Comparison of ENCODE assay signal across 9 mouse cellular contexts in genomic region chr1:181353200-181354097, GRCm38 (mm10). TPM values are rescaled to one million over a fixed set of nuclear protein-coding genes. Genes with fewer than 3 reads are reported as not detected.
DNase-seq lines count a peak whose midpoint lies in the region; ATAC-seq and TF ChIP-seq lines count a peak whose summit lies in the region.
"Had no signal": no experiment of that assay in that cellular context is flagged by ENCODE, and none has a peak within 500 bp of the region (broad histone marks: within the 10 kb centered on the region; RNA-seq: fewer than 3 reads in every experiment).

No protein-coding gene starts in this region.

- no peak for TF ChIP-seq POLR2A in cerebellum, adult 2 months (IDR thresholded peaks at IDR 0.05; ENCODE audit: borderline replicate concordance, insufficient read depth, low read length)

- H3K9me3 ChIP-seq in neural tube, embryonic 11.5 days (ENCODE audit: control insufficient read depth, low read length): no peaks in the 10 kb centered on the region
- no peaks in the 10 kb centered on the region for H3K9me3 ChIP-seq in heart, postnatal 0 days (replicated peaks; ENCODE audit: control insufficient read depth, low read length)
- H3K9me3 ChIP-seq in liver, postnatal 0 days (ENCODE audit: low read length): no peaks in the 10 kb centered on the region
- H3K9me3 ChIP-seq in stomach, embryonic 15.5 days: no peaks in the 10 kb centered on the region

- 0 out of 2 replicates have a peak, but pooled peaks cover 7% of the 10 kb centered on the region for H3K4me1 ChIP-seq in cerebellum, adult 2 months (ENCODE audit: control insufficient read depth, insufficient read depth, low read length)
- peaks cover 11% of the 10 kb centered on the region for H3K4me1 ChIP-seq in neural tube, embryonic 11.5 days (ENCODE audit: control insufficient read depth, insufficient read depth, low read length)
- peaks cover 10% of the 10 kb centered on the region for H3K4me1 ChIP-seq in heart, postnatal 0 days (ENCODE audit: control insufficient read depth, insufficient read depth)
- peaks cover 13% of the 10 kb centered on the region for H3K4me1 ChIP-seq in liver, postnatal 0 days (ENCODE audit: insufficient read depth)
- peaks cover 21% of the 10 kb centered on the region for H3K4me1 ChIP-seq in stomach, embryonic 15.5 days

- no peak for TF ChIP-seq EP300 in heart, postnatal 0 days (IDR thresholded peaks at IDR 0.05; ENCODE audit: low read depth)
- no peak for TF ChIP-seq EP300 in liver, postnatal 0 days (IDR thresholded peaks at IDR 0.05; ENCODE audit: low read depth)

- H3K4me3 ChIP-seq in cerebellum, adult 2 months (replicated peaks; ENCODE audit: insufficient read depth, low read depth, low read length): peak overlapping the region; percentile 33
- H3K4me3 ChIP-seq in neural tube, embryonic 11.5 days (ENCODE audit: low read depth, low read length): peak overlapping the region; percentile 52
- H3K4me3 ChIP-seq in heart, postnatal 0 days (ENCODE audit: low read depth, low read length): peak overlapping the region; percentile 55
- H3K4me3 ChIP-seq in liver, postnatal 0 days (ENCODE audit: low read depth, low read length): peak overlapping the region; percentile 48
- H3K4me3 ChIP-seq in stomach, embryonic 15.5 days (replicated peaks): peak overlapping the region; percentile 52

- DNase-seq in cerebellum, adult 2 months: no peak
- DNase-seq in cerebellum, adult 8-10 months: no peak
- DNase-seq in neural tube, embryonic 11.5 days (ENCODE audit: low spot score): no peak
- no peak for DNase-seq in neural tube, embryonic 10.5 days (ENCODE audit: extremely low spot score, low spot score)
- no peak for DNase-seq in heart, postnatal 0 days (ENCODE audit: low spot score)
- DNase-seq in liver, postnatal 0 days: no peak
- no peak for DNase-seq in natural killer cell, adult 2 months (ENCODE audit: low spot score in 2 of 2)

- H3K9ac ChIP-seq in neural tube, embryonic 11.5 days (ENCODE audit: low read length): peak overlapping the region; percentile 65; the same call in 1 of the 2 replicates
- no peak overlapping the region for H3K9ac ChIP-seq in heart, postnatal 0 days (replicated peaks; ENCODE audit: low read depth, low read length)
- no peak overlapping the region for H3K9ac ChIP-seq in liver, postnatal 0 days (replicated peaks)
- 0 out of 2 replicates have a peak overlapping the region, but pooled peaks have one; percentile 20 for H3K9ac ChIP-seq in stomach, embryonic 15.5 days

- H3K27ac ChIP-seq in cerebellum, adult 2 months (ENCODE audit: insufficient read depth, low read length): no peak overlapping the region
- H3K27ac ChIP-seq in neural tube, embryonic 11.5 days (ENCODE audit: low read depth, low read length): no peak overlapping the region
- H3K27ac ChIP-seq in heart, postnatal 0 days (ENCODE audit: low read depth): no peak overlapping the region
- no peak overlapping the region for H3K27ac ChIP-seq in liver, postnatal 0 days (ENCODE audit: low read depth)
- H3K27ac ChIP-seq in stomach, embryonic 15.5 days: no peak overlapping the region

- no peak for TF ChIP-seq CTCF in cerebellum, adult 2 months (IDR thresholded peaks at IDR 0.05; ENCODE audit: borderline replicate concordance, insufficient read depth, low read depth, low read length)
- TF ChIP-seq CTCF in heart, postnatal 0 days (IDR thresholded peaks at IDR 0.05; ENCODE audit: low read depth): no peak
- TF ChIP-seq CTCF in liver, postnatal 0 days (IDR thresholded peaks at IDR 0.05; ENCODE audit: low read depth): no peak

- WGBS in cerebellum, adult 2 months: 3% methylated on average over 33 of the region's 33 CpGs
- 3% methylated on average over 33 of the region's 33 CpGs for WGBS in neural tube, embryonic 11.5 days
- 5% methylated on average over 33 of the region's 33 CpGs for WGBS in heart, postnatal 0 days
- 3% methylated on average over 33 of the region's 33 CpGs for WGBS in liver, postnatal 0 days (ENCODE audit: insufficient replicate concordance)
- 3% methylated on average over 33 of the region's 33 CpGs for WGBS in stomach, embryonic 15.5 days

- H3K27me3 ChIP-seq in cerebellum, adult 2 months (ENCODE audit: control insufficient read depth, insufficient read depth, low read length): no peaks in the 10 kb centered on the region; the same call in 1 of the 2 replicates
- peaks cover 36% of the 10 kb centered on the region for H3K27me3 ChIP-seq in neural tube, embryonic 11.5 days (ENCODE audit: control insufficient read depth, insufficient read depth, low read length)
- peaks cover 51% of the 10 kb centered on the region for H3K27me3 ChIP-seq in heart, postnatal 0 days (ENCODE audit: control insufficient read depth, insufficient read depth, low read length)
- peaks cover 68% of the 10 kb centered on the region for H3K27me3 ChIP-seq in liver, postnatal 0 days (ENCODE audit: insufficient read depth, low read length)
- H3K27me3 ChIP-seq in stomach, embryonic 15.5 days (replicated peaks): peaks cover 47% of the 10 kb centered on the region

- no peaks in the 10 kb centered on the region for H3K36me3 ChIP-seq in neural tube, embryonic 11.5 days (ENCODE audit: control insufficient read depth, insufficient read depth, low read length)
- H3K36me3 ChIP-seq in heart, postnatal 0 days (replicated peaks; ENCODE audit: control insufficient read depth, insufficient read depth, low read length): no peaks in the 10 kb centered on the region
- H3K36me3 ChIP-seq in liver, postnatal 0 days (replicated peaks; ENCODE audit: insufficient read depth, low read length): no peaks in the 10 kb centered on the region
- H3K36me3 ChIP-seq in stomach, embryonic 15.5 days: no peaks in the 10 kb centered on the region

- H3K4me2 ChIP-seq in neural tube, embryonic 11.5 days (ENCODE audit: low read depth): peak overlapping the region; percentile 99
- H3K4me2 ChIP-seq in heart, postnatal 0 days (ENCODE audit: low read depth, low read length): peak overlapping the region; percentile 92
- peak overlapping the region; percentile 69 for H3K4me2 ChIP-seq in liver, postnatal 0 days (ENCODE audit: low read depth, low read length)
- peak overlapping the region; percentile 95 for H3K4me2 ChIP-seq in stomach, embryonic 15.5 days

- no peak for ATAC-seq in neural tube, embryonic 11.5 days (ENCODE audit: insufficient read depth, low FRiP score, low TSS enrichment)
- no peak for ATAC-seq in heart, postnatal 0 days (ENCODE audit: insufficient read depth, low read depth)
- no peak for ATAC-seq in liver, postnatal 0 days
- no peak for ATAC-seq in stomach, embryonic 15.5 days (ENCODE audit: insufficient read depth, low FRiP score, low read depth)

RNA-seq across cellular contexts. Expression of gene Cnih3, which starts 1.0 kb away (rescaled TPM):
- 5.1 and 6.9 TPM in 2 replicates for polyA plus RNA-seq in cerebellum, adult 2 months (2012; rRNA removed)
- polyA plus RNA-seq in neural tube, embryonic 11.5 days (2014; fragmentation: Nextera tagmentation; extraction: Ambion mirVana): 2.1 TPM in 2 replicates
- total RNA-seq in heart, postnatal 0 days (2014; rRNA removed; ENCODE audit: low replicate concordance): not detected in 2 replicates
- 0.07 TPM in 1 of 2 replicates, not detected in the other for polyA plus RNA-seq in heart, postnatal 0 days (2015; fragmentation: Nextera tagmentation; extraction: Ambion mirVana)
- polyA plus RNA-seq in liver, postnatal 0 days (2015; fragmentation: Nextera tagmentation; extraction: Ambion mirVana): not detected in 2 replicates
- 0.35 and 0.52 TPM in 2 replicates for polyA plus RNA-seq in stomach, embryonic 15.5 days (2015; fragmentation: Nextera tagmentation; extraction: Ambion mirVana)
- polyA plus RNA-seq: spleen, adult 2 months had no signal

Comparison
In these comparisons a context has a peak if more than half of its experiments do, and no peak if none do; other contexts are left out.
1. H3K9ac ChIP-seq: peak in neural tube, embryonic 11.5 days (single experiment) and stomach, embryonic 15.5 days (single experiment); none in heart, postnatal 0 days (single experiment) and liver, postnatal 0 days (single experiment).
2. Peak in every context shown above with its lines, with median percentiles within 50 percentile points of each other: H3K4me3 ChIP-seq and H3K4me2 ChIP-seq.